Mouse (Mus musculus) splenic B cell, adult 2 months (primary cell): ENCODE data around the gene Cd300ld4.
"Not testable (repeated sequence)": the region's sequence is repeated elsewhere in the genome, so short reads cannot be mapped to it uniquely, and the experiment has no call there.

Experiments
- DNase-seq: peaks from one replicate; pipeline ENCODE4 v3.0.0-alpha.2; 2011; ENCODE audit warnings: low read depth, low spot score
- H3K27me3 ChIP-seq: 2 replicates; pipeline ENCODE4 v1.6.1; 2012; ENCODE audit warnings: mild to moderate bottlenecking, low read length, moderate library complexity, mixed read lengths; ENCODE audit not compliant: control insufficient read depth, poor library complexity, insufficient read depth, severe bottlenecking
- H3K36me3 ChIP-seq: 2 replicates; pipeline ENCODE4 v1.6.1; 2012; ENCODE audit warnings: mild to moderate bottlenecking, low read length, moderate library complexity, mixed read lengths; ENCODE audit not compliant: control insufficient read depth, poor library complexity, insufficient read depth, severe bottlenecking

Cd300ld4 gene

GRCm38 (mm10) chr11:115026912-115027311 lies at the start of gene Cd300ld4:
Gene Cd300ld4 (minus strand): TSS chr11:115027012.
- H3K36me3 ChIP-seq, DNase-seq, H3K27me3 ChIP-seq: not testable (repeated sequence)

- H3K27me3 ChIP-seq, result no peaks in the 10 kb centered on the region; the same call in 1 of the 2 replicates
- no peak for DNase-seq
- H3K36me3 ChIP-seq, result no peaks in the 10 kb centered on the region
Measured at GRCm38 (mm10) chr11:115075859-115076258, 49.0 kb upstream of the Cd300ld4 start.

- Histone ChIP-seq H3K27me3 (no peaks in the 10 kb centered on the region; the same call in 1 of the 2 replicates), H3K36me3 (no peaks in the 10 kb centered on the region)
- DNase-seq, result no peak
Measured at GRCm38 (mm10) chr11:115075407-115075806, 48.6 kb upstream of the Cd300ld4 start.

- Histone ChIP-seq H3K36me3 (no peaks in the 10 kb centered on the region), H3K27me3 (no peaks in the 10 kb centered on the region; the same call in 1 of the 2 replicates)
- no peak for DNase-seq
Measured at GRCm38 (mm10) chr11:115073002-115073401, 46.2 kb upstream of the Cd300ld4 start.

GRCm38 (mm10) chr11:115071631-115072294 lies 45.0 kb upstream of the Cd300ld4 start:
- no peak for DNase-seq

GRCm38 (mm10) chr11:115071015-115071551 lies 44.3 kb upstream of the Cd300ld4 start:
- Histone ChIP-seq H3K27me3 (no peaks in the 10 kb centered on the region; the same call in 1 of the 2 replicates), H3K36me3 (no peaks in the 10 kb centered on the region)
- no peak for DNase-seq

More at GRCm38 (mm10) chr11:115071631-115072294, 45.0 kb upstream of the Cd300ld4 start:
- Histone ChIP-seq H3K27me3 (no peaks in the 10 kb centered on the region; the same call in 1 of the 2 replicates), H3K36me3 (no peaks in the 10 kb centered on the region)

- Histone ChIP-seq H3K36me3 (no peaks in the 10 kb centered on the region), H3K27me3 (no peaks in the 10 kb centered on the region; the same call in 1 of the 2 replicates)
- DNase-seq, result no peak
Measured at GRCm38 (mm10) chr11:115066768-115067167, 40.0 kb upstream of the Cd300ld4 start.

GRCm38 (mm10) chr11:115062077-115062476 lies 35.3 kb upstream of the Cd300ld4 start, which contains the start of gene Cd300e:
Gene Cd300e (minus strand): TSS chr11:115062177.
- Histone ChIP-seq H3K27me3 (no peaks in the 10 kb centered on the region; the same call in 1 of the 2 replicates), H3K36me3 (no peaks in the 10 kb centered on the region)
- DNase-seq, result no peak

- no peaks in the 10 kb centered on the region for H3K36me3 ChIP-seq
- DNase-seq, result no peak
- no peaks in the 10 kb centered on the region; the same call in 1 of the 2 replicates for H3K27me3 ChIP-seq
Measured at GRCm38 (mm10) chr11:115059797-115060196, 33.0 kb upstream of the Cd300ld4 start.

- DNase-seq, result no peak
- Histone ChIP-seq H3K36me3 (no peaks in the 10 kb centered on the region), H3K27me3 (no peaks in the 10 kb centered on the region)
Measured at GRCm38 (mm10) chr11:115058701-115059100, 31.9 kb upstream of the Cd300ld4 start.

- H3K36me3 ChIP-seq, result no peaks in the 10 kb centered on the region
- DNase-seq, result no peak
Measured at GRCm38 (mm10) chr11:115054537-115054936, 27.7 kb upstream of the Cd300ld4 start.

GRCm38 (mm10) chr11:115052991-115053390 lies 26.2 kb upstream of the Cd300ld4 start:
- DNase-seq, result no peak
- no peaks in the 10 kb centered on the region for H3K27me3 ChIP-seq
- no peaks in the 10 kb centered on the region for H3K36me3 ChIP-seq

More at GRCm38 (mm10) chr11:115054537-115054936, 27.7 kb upstream of the Cd300ld4 start:
- no peaks in the 10 kb centered on the region for H3K27me3 ChIP-seq

GRCm38 (mm10) chr11:115052206-115052605 lies 25.4 kb upstream of the Cd300ld4 start:
- Histone ChIP-seq H3K36me3 (no peaks in the 10 kb centered on the region), H3K27me3 (no peaks in the 10 kb centered on the region)
- DNase-seq, result peak; percentile 50

- DNase-seq, result peak; percentile 47
- no peaks in the 10 kb centered on the region for H3K27me3 ChIP-seq
- no peaks in the 10 kb centered on the region for H3K36me3 ChIP-seq
Measured at GRCm38 (mm10) chr11:115049282-115049895, 22.6 kb upstream of the Cd300ld4 start.

GRCm38 (mm10) chr11:115048259-115048658 lies 21.4 kb upstream of the Cd300ld4 start, which contains the start of gene Cd300ld3:
Gene Cd300ld3 (minus strand): TSS chr11:115048409.
- Histone ChIP-seq H3K27me3 (no peaks in the 10 kb centered on the region), H3K36me3 (no peaks in the 10 kb centered on the region)
- DNase-seq, result no peak
